Mouse (Mus musculus) common myeloid progenitor, adult 5-6 weeks (primary cell): ENCODE data around the gene Gm13285. TPM values are rescaled to one million over a fixed set of nuclear protein-coding genes. Genes with fewer than 3 reads are reported as not detected.
"Not testable (repeated sequence)": the region's sequence is repeated elsewhere in the genome, so short reads cannot be mapped to it uniquely, and the experiment has no call there.

Experiments used
- ATAC-seq: replicated peaks from 2 replicates; pipeline ENCODE4 v1.8.0; 2016; ENCODE audit warnings: low read depth, mild to moderate bottlenecking, moderate TSS enrichment, inconsistent platforms; ENCODE audit not compliant: poor library complexity, severe bottlenecking
- total RNA-seq: library from RNA; stranded (forward); fragments of 200-1000, 187-1606 nt; gene quantifications from 2 replicates; pipeline ENCODE4 v1.2.3, GENCODE M21; 2017

Gm13285 gene
- total RNA-seq, 1 experiment from 2014 or later: not detected

DNA sequence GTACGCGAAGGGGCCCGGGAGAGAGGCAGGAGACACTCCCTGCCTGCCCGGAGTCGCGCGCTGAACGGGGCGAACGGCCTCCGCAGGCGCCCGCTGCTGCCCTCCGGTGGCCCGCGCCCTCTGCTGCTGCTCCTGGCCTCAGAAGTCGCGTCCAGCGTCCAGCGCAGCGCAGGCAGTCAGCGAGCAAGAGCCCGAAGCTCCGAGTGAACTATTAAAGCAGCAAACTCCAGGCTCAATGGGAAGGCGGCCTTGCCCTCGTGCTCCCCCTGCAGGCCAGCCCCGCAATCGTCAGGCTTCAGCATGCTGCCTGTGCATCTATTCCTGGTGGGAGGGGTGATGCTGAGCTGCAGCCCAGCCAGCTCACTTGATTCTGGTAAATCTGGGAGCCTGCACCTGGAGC lies 8.2 kb upstream of the Gm13285 start, which contains the start of gene Gm13278:
Gene Gm13278, plus strand, starts transcription at position 301 of the 400 bp plus-strand sequence.
- not testable (repeated sequence) for ATAC-seq

DNA sequence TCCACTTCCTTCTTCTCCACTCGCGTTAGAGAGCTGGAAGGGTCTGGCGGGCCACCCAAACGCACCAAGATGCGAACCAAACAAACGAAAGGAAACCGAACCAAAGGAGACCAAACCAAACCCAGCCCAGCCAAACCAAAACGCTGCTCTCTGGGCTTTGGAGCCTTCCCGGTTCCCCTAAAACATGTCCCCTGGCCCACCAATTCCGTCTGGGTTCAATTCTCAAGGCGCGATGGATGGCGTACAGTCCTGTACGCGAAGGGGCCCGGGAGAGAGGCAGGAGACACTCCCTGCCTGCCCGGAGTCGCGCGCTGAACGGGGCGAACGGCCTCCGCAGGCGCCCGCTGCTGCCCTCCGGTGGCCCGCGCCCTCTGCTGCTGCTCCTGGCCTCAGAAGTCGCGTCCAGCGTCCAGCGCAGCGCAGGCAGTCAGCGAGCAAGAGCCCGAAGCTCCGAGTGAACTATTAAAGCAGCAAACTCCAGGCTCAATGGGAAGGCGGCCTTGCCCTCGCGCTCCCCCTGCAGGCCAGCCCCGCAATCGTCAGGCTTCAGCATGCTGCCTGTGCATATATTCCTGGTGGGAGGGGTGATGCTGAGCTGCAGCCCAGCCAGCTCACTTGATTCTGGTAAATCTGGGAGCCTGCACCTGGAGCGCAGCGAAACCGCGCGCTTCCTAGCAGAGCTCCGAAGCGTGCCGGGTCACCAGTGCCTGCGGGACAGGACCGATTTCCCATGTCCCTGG lies 5.4 kb upstream of the Gm13285 start, which contains the start of gene Gm13275:
Gene Gm13275, plus strand, starts transcription at position 552 of the 740 bp plus-strand sequence.
- ATAC-seq: not testable (repeated sequence)

DNA sequence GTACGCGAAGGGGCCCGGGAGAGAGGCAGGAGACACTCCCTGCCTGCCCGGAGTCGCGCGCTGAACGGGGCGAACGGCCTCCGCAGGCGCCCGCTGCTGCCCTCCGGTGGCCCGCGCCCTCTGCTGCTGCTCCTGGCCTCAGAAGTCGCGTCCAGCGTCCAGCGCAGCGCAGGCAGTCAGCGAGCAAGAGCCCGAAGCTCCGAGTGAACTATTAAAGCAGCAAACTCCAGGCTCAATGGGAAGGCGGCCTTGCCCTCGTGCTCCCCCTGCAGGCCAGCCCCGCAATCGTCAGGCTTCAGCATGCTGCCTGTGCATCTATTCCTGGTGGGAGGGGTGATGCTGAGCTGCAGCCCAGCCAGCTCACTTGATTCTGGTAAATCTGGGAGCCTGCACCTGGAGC lies 2.4 kb upstream of the Gm13285 start, which contains the start of gene Gm13279:
Gene Gm13279, plus strand, starts transcription at position 301 of the 400 bp plus-strand sequence.
- ATAC-seq: not testable (repeated sequence)

DNA sequence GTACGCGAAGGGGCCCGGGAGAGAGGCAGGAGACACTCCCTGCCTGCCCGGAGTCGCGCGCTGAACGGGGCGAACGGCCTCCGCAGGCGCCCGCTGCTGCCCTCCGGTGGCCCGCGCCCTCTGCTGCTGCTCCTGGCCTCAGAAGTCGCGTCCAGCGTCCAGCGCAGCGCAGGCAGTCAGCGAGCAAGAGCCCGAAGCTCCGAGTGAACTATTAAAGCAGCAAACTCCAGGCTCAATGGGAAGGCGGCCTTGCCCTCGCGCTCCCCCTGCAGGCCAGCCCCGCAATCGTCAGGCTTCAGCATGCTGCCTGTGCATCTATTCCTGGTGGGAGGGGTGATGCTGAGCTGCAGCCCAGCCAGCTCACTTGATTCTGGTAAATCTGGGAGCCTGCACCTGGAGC lies 3.5 kb downstream of the Gm13285 start, which contains the start of gene Gm13287:
Gene Gm13287, plus strand, starts transcription at position 301 of the 400 bp plus-strand sequence.
- not testable (repeated sequence) for ATAC-seq

DNA sequence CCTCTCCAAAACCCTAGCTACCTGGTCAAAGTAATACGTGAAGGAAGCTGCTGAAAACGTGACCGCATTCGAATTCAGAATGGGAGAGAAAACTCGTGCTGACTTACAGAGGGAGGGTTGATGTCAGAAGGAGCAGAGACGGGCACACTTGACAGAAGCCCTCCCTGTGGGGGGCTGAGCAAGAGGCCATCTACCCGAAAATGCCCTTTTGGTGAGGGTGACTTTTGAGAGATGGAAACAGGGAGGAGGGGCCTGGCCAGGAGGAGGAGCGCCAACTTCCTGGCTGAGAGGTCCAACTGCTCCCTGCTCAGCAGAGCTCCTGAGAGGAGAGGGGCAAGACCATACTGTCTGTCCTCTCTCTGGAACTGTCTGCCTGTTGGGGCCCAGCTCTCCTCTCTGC lies 5.8 kb downstream of the Gm13285 start, which contains the start of gene Gm13288:
Gene Gm13288, plus strand, starts transcription at position 301 of the 400 bp plus-strand sequence.
- ATAC-seq: not testable (repeated sequence)

DNA sequence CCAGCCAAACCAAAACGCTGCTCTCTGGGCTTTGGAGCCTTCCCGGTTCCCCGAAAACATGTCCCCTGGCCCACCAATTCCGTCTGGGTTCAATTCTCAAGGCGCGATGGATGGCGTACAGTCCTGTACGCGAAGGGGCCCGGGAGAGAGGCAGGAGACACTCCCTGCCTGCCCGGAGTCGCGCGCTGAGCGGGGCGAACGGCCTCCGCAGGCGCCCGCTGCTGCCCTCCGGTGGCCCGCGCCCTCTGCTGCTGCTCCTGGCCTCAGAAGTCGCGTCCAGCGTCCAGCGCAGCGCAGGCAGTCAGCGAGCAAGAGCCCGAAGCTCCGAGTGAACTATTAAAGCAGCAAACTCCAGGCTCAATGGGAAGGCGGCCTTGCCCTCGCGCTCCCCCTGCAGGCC lies 6.3 kb downstream of the Gm13285 start:
- ATAC-seq: not testable (repeated sequence)

DNA sequence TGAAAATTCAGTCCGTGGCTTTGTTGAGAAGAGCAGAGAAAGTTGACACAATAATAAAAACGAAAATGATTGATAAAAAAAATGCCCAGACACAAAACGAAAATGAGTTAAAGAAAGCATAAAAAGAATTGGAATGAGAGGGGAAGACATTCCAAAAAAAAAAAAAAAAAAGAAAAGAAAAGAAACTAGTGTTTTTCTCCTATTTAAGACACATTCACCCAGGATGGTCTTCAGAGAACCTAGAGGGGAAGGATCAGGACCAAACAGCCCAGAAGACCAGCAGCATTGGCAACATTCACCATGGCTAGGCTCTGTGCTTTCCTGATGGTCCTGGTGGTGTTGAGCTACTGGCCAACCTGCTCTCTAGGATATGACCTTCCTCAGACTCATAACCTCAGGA lies 16.5 kb downstream of the Gm13285 start, which contains the start of gene Ifna7:
Gene Ifna7, plus strand, starts transcription at position 301 of the 400 bp plus-strand sequence.
- ATAC-seq: no peak

DNA sequence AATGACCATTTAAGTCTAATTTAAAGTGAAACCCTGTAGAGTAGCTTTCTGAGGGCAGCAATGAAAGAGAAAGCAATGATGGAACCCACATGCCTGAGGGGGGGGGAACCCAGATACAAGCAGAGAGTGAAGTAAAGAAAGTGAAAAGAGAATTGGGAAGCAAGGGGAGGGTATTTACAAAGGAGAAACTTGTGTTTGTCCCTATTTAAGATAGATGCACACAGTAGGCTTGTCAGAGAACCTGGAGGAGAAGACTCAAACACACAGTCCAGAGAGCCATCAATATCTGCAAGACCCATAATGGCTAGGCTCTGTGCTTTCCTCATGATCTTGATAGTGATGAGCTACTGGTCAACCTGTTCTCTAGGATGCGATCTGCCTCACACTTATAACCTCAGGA lies 20.2 kb downstream of the Gm13285 start, which contains the start of gene Ifna11:
Gene Ifna11, plus strand, starts transcription at position 301 of the 400 bp plus-strand sequence.
- no peak for ATAC-seq

DNA sequence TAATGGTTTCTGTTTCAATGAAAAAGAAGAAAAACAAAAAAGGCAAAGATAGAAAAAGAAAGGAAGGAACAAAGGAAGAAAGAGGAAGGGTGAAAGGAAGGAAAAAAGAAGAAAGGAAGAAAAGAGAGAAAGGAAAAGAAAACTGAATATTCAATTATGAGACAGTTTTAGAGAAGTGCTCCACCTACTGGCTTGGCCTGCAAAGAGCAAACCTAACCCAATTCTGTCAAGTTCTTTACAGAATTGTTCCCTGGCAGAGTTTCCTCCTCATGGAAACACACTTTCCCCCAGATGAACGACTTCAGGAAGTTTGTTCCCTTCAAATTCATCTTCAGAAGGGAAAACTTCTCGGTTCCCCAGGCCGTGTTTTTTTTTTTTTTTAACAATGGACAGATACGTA lies 23.5 kb downstream of the Gm13285 start:
- no peak for ATAC-seq

DNA sequence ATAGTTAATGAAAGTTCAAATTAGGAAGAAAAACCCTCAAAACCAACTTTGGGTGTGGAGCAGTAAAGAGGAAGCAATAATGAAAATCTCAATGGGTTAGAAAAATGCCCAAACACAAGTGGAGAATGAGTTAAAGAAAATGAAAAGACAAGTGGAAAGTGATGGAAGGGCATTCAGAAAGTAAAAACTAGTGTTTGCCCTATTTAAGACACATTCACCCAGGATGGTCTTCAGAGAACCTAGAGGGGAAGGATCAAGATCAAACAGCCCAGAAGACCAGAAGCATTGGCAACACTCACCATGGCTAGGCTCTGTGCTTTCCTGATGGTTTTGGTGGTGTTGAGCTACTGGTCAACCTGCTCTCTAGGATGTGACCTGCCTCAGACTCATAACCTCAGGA lies 27.7 kb downstream of the Gm13285 start, which contains the start of gene Ifna6:
Gene Ifna6, plus strand, starts transcription at position 301 of the 400 bp plus-strand sequence.
- not testable (repeated sequence) for ATAC-seq

DNA sequence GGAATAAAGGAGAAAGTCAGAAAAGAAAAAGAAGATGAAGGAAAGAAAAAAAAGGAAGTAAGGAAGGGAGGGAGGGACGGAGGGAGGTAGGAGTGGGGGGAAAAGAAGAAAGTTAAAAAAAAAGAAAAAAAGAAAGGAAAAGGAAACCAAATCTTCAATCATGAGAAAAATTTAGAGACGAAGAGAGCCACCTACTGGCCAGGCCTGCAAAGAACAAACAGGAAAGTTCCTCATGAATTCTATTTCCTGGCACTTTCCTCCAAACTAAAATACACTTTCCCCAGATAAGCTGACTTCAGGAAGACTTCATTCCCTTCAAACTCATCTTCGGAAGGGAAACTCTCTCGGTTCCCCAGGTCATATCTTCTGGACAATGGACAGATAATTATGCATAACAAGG lies 31.1 kb downstream of the Gm13285 start:
- no peak; the same call in 1 of the 2 replicates for ATAC-seq

DNA sequence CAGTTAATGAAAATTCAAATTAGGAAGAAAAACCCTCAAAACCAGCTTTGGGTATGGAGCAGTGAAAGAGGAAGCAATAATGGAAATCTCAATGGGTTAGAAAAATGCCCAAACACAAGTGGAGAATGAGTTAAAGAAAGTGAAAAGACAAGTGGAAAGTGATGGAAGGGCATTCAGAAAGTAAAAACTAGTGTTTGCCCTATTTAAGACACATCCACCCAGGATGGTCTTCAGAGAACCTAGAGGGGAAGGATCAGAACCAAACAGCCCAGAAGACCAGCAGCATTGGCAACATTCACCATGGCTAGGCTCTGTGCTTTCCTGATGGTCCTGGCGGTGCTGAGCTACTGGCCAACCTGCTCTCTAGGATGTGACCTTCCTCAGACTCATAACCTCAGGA lies 35.8 kb downstream of the Gm13285 start, which contains the start of gene Ifna5:
Gene Ifna5, plus strand, starts transcription at position 301 of the 400 bp plus-strand sequence.
- ATAC-seq: not testable (repeated sequence)

DNA sequence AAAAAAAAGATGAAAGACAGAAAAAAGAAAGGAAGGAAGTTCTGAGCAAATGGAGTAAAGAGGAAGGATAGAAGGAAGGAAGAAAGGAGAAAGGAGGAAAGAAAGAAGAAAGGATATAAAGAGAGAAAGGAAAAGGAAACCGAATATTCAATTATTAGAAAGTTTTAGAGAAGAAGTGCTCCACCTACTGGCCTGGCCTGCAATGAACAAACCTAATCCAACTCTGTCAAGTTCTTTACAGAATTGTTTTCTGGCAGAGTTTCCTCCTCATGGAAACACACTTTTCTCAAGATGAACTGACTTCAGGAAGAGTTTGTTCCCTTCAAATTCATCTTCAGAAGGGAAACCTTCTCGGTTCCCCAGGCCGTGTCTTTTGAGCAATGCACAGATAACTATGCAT lies 39.4 kb downstream of the Gm13285 start:
- ATAC-seq: 0 out of 2 replicates have a peak, but pooled peaks have one; percentile 45

DNA sequence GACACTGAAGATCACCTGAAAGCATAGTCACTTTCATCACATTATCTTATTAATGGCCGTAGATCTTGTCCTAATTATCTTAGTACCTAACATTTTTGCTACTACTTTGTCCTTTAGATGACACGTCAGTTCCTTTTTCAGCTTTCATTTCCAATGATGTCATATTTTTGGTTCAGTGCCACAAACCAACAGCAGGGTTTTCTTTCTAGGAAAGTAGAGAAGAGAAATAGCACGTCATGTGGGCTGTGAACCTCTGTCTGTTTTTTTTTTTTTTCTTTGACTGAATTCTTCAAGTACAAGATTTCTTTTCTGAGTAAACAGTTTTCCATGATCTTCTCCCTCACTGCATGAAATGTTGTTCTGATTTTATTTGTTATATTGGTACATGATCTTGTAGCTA lies 40.6 kb downstream of the Gm13285 start:
- 0 out of 2 replicates have a peak, but pooled peaks have one; percentile 25 for ATAC-seq

DNA sequence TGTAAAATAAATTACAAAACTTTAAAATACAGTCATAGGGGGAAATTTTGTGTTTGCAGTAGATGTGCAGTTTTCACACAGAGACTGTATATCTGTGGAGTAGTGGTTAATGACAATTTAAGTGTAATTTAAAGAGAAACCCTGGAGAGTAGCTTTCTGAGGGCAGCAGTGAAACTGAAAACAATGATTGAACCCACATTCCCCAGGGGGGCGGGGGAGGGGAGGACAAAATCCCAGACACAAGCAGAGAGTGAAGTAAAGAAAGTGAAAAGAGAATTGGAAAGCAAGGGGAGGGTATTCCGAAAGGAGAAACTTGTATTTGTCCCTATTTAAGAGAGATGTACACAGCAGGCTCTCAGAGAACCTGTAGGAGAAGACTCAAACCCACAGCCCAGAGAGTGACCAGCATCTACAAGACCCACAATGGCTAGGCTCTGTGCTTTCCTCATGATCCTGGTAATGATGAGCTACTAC lies 42.0 kb downstream of the Gm13285 start, which contains the start of gene Ifna4:
Gene Ifna4, plus strand, starts transcription at position 424 of the 474 bp plus-strand sequence.
- no peak for ATAC-seq

DNA sequence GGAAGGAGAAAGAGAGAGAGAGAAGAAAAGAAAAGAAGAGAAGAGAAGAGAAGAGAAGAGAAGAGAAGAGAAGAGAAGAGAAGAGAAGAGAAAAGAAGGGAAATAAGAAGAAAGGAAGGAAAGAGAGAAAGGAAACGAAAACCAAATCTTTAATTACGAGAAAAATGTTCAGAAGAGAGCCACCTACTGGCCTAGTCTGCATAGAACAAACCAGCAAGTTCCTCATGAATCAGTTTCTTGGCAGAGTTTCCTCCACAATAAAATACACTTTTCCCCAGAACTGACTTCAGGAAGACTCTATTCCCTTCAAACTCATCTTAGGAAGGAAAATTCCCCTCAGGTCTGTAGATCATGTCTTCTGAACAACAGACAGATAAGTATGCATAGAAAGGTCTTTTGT lies 45.9 kb downstream of the Gm13285 start:
- ATAC-seq: no peak

DNA sequence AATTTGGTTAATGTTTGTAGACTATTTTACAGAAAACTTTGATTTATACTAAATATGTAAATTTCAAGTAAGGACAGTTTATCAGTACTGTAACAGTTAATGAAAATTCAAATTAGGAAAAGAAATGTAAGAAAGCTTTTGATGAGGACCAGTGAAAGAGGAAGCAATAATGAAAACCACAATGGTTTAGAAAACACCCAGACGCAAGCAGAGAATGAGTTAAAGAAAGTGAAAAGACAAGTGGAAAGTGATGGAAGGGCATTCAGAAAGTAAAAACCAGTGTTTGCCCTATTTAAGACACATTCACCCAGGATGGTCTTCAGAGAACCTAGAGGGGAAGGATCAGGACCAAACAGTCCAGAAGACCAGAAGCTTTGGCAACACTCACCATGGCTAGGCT lies 50.2 kb downstream of the Gm13285 start, which contains the start of gene Ifna1:
Gene Ifna1, plus strand, starts transcription at position 390 of the 400 bp plus-strand sequence.
- peak; percentile 65 for ATAC-seq
